Mouse (Mus musculus) v-Abl transformed pro-B cells (cell line): Measurements from ENCODE around the gene Mybphl.

Experiments used
- in situ Hi-C, 2 experiments: fragments of 400-800 bp; cut with MboI; formaldehyde crosslinking; loops; one replicate each; pipeline ENCODE4 v1.15.1; 2025; ENCODE audit not compliant: unreplicated experiment in 2 of 2

Gene Mybphl

GRCm38 (mm10) chr3:108364270-108364995, at the start of gene Mybphl:
Gene Mybphl, plus strand, starts transcription at chr3:108364911.
- in situ Hi-C loops: no loop called here

- in situ Hi-C loops: no loop called here
These were observed 46.2 kb upstream of the Mybphl start for GRCm38 (mm10) chr3:108318517-108318916.

GRCm38 (mm10) chr3:108321671-108322070, 43.0 kb upstream of the Mybphl start:
- in situ Hi-C loops: no loop called here

GRCm38 (mm10) chr3:108322136-108322535, 42.6 kb upstream of the Mybphl start:
- in situ Hi-C loops: no loop called here

- in situ Hi-C loops: no loop called here
These were observed 41.7 kb upstream of the Mybphl start for GRCm38 (mm10) chr3:108322962-108323361.

GRCm38 (mm10) chr3:108324837-108325236, 39.9 kb upstream of the Mybphl start:
- in situ Hi-C loops: no loop called here

GRCm38 (mm10) chr3:108325521-108325920, 39.2 kb upstream of the Mybphl start:
- in situ Hi-C loops: no loop called here

- in situ Hi-C loops: no loop called here
These were observed 37.4 kb upstream of the Mybphl start for GRCm38 (mm10) chr3:108327275-108327674.

GRCm38 (mm10) chr3:108327916-108328315, 36.8 kb upstream of the Mybphl start:
- in situ Hi-C loops: no loop called here

- in situ Hi-C loops: no loop called here
These were observed 36.3 kb upstream of the Mybphl start for GRCm38 (mm10) chr3:108328441-108328841.

- in situ Hi-C loops: no loop called here
These were observed 33.9 kb upstream of the Mybphl start for GRCm38 (mm10) chr3:108330812-108331211.

GRCm38 (mm10) chr3:108336878-108337277, 27.8 kb upstream of the Mybphl start:
- in situ Hi-C loops: no loop called here

GRCm38 (mm10) chr3:108341040-108341439, 23.7 kb upstream of the Mybphl start:
- in situ Hi-C loops: no loop called here

GRCm38 (mm10) chr3:108342185-108342584, 22.5 kb upstream of the Mybphl start:
- in situ Hi-C loops: no loop called here

GRCm38 (mm10) chr3:108345855-108346254, 18.9 kb upstream of the Mybphl start:
- in situ Hi-C loops: no loop called here

GRCm38 (mm10) chr3:108348376-108348775, 16.3 kb upstream of the Mybphl start:
- in situ Hi-C loops: no loop called here

GRCm38 (mm10) chr3:108355245-108355644, 9.5 kb upstream of the Mybphl start:
- in situ Hi-C loops: no loop called here

- in situ Hi-C loops: no loop called here
These were observed 7.7 kb upstream of the Mybphl start for GRCm38 (mm10) chr3:108357051-108357450.

GRCm38 (mm10) chr3:108358445-108358844, 6.3 kb upstream of the Mybphl start:
- in situ Hi-C loops: no loop called here

- in situ Hi-C loops: no loop called here
These were observed 3.8 kb upstream of the Mybphl start for GRCm38 (mm10) chr3:108360894-108361293.

- in situ Hi-C loops: no loop called here
These were observed 1.1 kb upstream of the Mybphl start for GRCm38 (mm10) chr3:108363626-108364025.

- in situ Hi-C loops: no loop called here
These were observed 2.5 kb downstream of the Mybphl start for GRCm38 (mm10) chr3:108367173-108367572.

- in situ Hi-C loops: no loop called here
These were observed 3.1 kb downstream of the Mybphl start for GRCm38 (mm10) chr3:108367828-108368227.
